ENCODE assay signal across 19 mouse cellular contexts in genomic region chr1:138126843-138127242, GRCm38 (mm10). TPM values are rescaled to one million over a fixed set of nuclear protein-coding genes. Genes with fewer than 3 reads are reported as not detected.
DNase-seq lines count a peak whose midpoint lies in the region; ATAC-seq and TF ChIP-seq lines count a peak whose summit lies in the region.
"Had no signal": no experiment of that assay in that cellular context is flagged by ENCODE, and none has a peak within 500 bp of the region (broad histone marks: within the 10 kb centered on the region; RNA-seq: fewer than 3 reads in every experiment).

No protein-coding gene starts in this region.

- H3K4me3 ChIP-seq in heart, embryonic 14.5 days (ENCODE audit: control insufficient read depth in 1 of 2, insufficient read depth in 1 of 2, low read depth in 1 of 2, low read length in 2 of 2), result no peak overlapping the region
- no peak overlapping the region for H3K4me3 ChIP-seq in lung, postnatal 0 days (ENCODE audit: low read depth, low read length)
- no peak overlapping the region for H3K4me3 ChIP-seq in bone marrow macrophage, adult 2 months (ENCODE audit: insufficient read depth, low read length)
- H3K4me3 ChIP-seq: hindbrain, embryonic 10.5 days; midbrain, embryonic 12.5 days; neural tube, embryonic 15.5 days had no signal

- no peak overlapping the region for H3K9ac ChIP-seq in heart, embryonic 14.5 days (ENCODE audit: low read length)
- no peak overlapping the region for H3K9ac ChIP-seq in lung, postnatal 0 days (replicated peaks; ENCODE audit: low read depth)
- H3K9ac ChIP-seq: midbrain, embryonic 12.5 days; neural tube, embryonic 15.5 days had no signal

- TF ChIP-seq POLR2A in bone marrow macrophage, adult 2 months (IDR thresholded peaks at IDR 0.05; ENCODE audit: borderline replicate concordance, low read depth, low read length), result no peak

- no peaks in the 10 kb centered on the region for H3K36me3 ChIP-seq in heart, embryonic 14.5 days (ENCODE audit: control insufficient read depth, insufficient read depth, low read length)
- no peaks in the 10 kb centered on the region for H3K36me3 ChIP-seq in lung, postnatal 0 days (ENCODE audit: insufficient read depth, low read length)
- H3K36me3 ChIP-seq: hindbrain, embryonic 10.5 days; midbrain, embryonic 12.5 days; neural tube, embryonic 15.5 days had no signal

- H3K27ac ChIP-seq in heart, embryonic 14.5 days (replicated peaks in 1 of 2; ENCODE audit: control insufficient read depth in 1 of 2, insufficient read depth in 1 of 2, low read depth in 2 of 2, low read length in 2 of 2), result no peak overlapping the region
- H3K27ac ChIP-seq in lung, postnatal 0 days (ENCODE audit: low read length), result no peak overlapping the region
- peak overlapping the region; percentile 45 for H3K27ac ChIP-seq in bone marrow macrophage, adult 2 months (ENCODE audit: insufficient read depth, low read depth, low read length)
- H3K27ac ChIP-seq: hindbrain, embryonic 10.5 days; midbrain, embryonic 12.5 days; neural tube, embryonic 15.5 days had no signal

- no peak for ATAC-seq in heart, embryonic 14.5 days (ENCODE audit: insufficient number of reproducible peaks, insufficient read depth, low FRiP score, low read depth)
- ATAC-seq in lung, postnatal 0 days, result no peak
- no peak for ATAC-seq in erythroblast, adult 5-6 weeks (replicated peaks; ENCODE audit: low FRiP score, poor library complexity, severe bottlenecking)

- no peaks in the 10 kb centered on the region for H3K27me3 ChIP-seq in heart, embryonic 14.5 days (ENCODE audit: control insufficient read depth, insufficient read depth, low read length)
- H3K27me3 ChIP-seq in lung, postnatal 0 days (replicated peaks; ENCODE audit: insufficient read depth, low read length), result no peaks in the 10 kb centered on the region
- H3K27me3 ChIP-seq: midbrain, embryonic 12.5 days; neural tube, embryonic 15.5 days had no signal

- WGBS in heart, embryonic 14.5 days, result 34% methylated on average over 8 of the region's 8 CpGs
- 33% methylated on average over 8 of the region's 8 CpGs for WGBS in lung, postnatal 0 days

- no peak for TF ChIP-seq EP300 in lung, postnatal 0 days (IDR thresholded peaks at IDR 0.05)

- peaks cover 0 to 3% of the 10 kb centered on the region in 2 experiments; a peak in 2 of 4 replicates for H3K4me1 ChIP-seq in heart, embryonic 14.5 days (ENCODE audit: control insufficient read depth in 2 of 2, insufficient read depth in 2 of 2, low read length in 2 of 2)
- no peaks in the 10 kb centered on the region for H3K4me1 ChIP-seq in lung, postnatal 0 days (ENCODE audit: insufficient read depth, low read depth, low read length)
- peaks cover 32% of the 10 kb centered on the region for H3K4me1 ChIP-seq in bone marrow macrophage, adult 2 months (ENCODE audit: control insufficient read depth, insufficient read depth, low read length)
- H3K4me1 ChIP-seq: midbrain, embryonic 12.5 days; neural tube, embryonic 15.5 days had no signal

- peak overlapping the region; percentile 19 for H3K4me2 ChIP-seq in heart, embryonic 14.5 days (ENCODE audit: low read length)
- no peak overlapping the region for H3K4me2 ChIP-seq in lung, postnatal 0 days (replicated peaks; ENCODE audit: low read depth, low read length)
- H3K4me2 ChIP-seq: midbrain, embryonic 12.5 days; neural tube, embryonic 15.5 days had no signal

- no peak for DNase-seq in heart, adult 18-20 months
- DNase-seq in lung, postnatal 0 days (ENCODE audit: low spot score), result peak; percentile 31
- no peak for DNase-seq in lung, postnatal 25 days (ENCODE audit: low spot score)
- no peak for DNase-seq in urinary bladder, postnatal 10 days (ENCODE audit: low spot score)
- DNase-seq: adrenal gland, adult 8-10 months; cerebellum, adult 18-20 months; cerebellum, postnatal 36 days; gastrocnemius, postnatal 14 days; kidney, adult 9 months; kidney, postnatal 4 days; lung, adult 18-20 months; right cerebral cortex, adult 18-20 months; thymus, adult 18-20 months had no signal

- H3K9me3 ChIP-seq in heart, embryonic 14.5 days (ENCODE audit: control insufficient read depth, low read length), result no peaks in the 10 kb centered on the region
- no peaks in the 10 kb centered on the region for H3K9me3 ChIP-seq in lung, postnatal 0 days (ENCODE audit: low read length)
- H3K9me3 ChIP-seq: hindbrain, embryonic 10.5 days; midbrain, embryonic 12.5 days; neural tube, embryonic 15.5 days had no signal

- no peak for TF ChIP-seq CTCF in lung, postnatal 0 days (IDR thresholded peaks at IDR 0.05)
- no peak for TF ChIP-seq CTCF in bone marrow macrophage, adult 2 months (IDR thresholded peaks at IDR 0.05; ENCODE audit: low read depth, low read length)

RNA-seq across cellular contexts. Expression of gene Ptprc, which starts 48.7 kb away (rescaled TPM):
- 1.9 and 2.5 TPM in 2 replicates for polyA plus RNA-seq in heart, embryonic 14.5 days (2014; fragmentation: Nextera tagmentation; extraction: Ambion mirVana)
- 10 to 100 TPM in 1 of 2 experiments, 1 to 10 TPM in 1; 4.2 to 18.7 TPM for total RNA-seq in heart, adult 18-20 months (2021)
- 9.3 and 10.7 TPM in 2 replicates for polyA plus RNA-seq in lung, postnatal 0 days (2015; fragmentation: Nextera tagmentation; extraction: Ambion mirVana)
- polyA plus RNA-seq in bone marrow macrophage, adult 2 months (2012; ENCODE audit: insufficient read depth, insufficient read length, missing spikeins), result 565 and 582 TPM in 2 replicates
- 74.6 and 86.8 TPM in 2 replicates for total RNA-seq in erythroblast, adult 5-6 weeks (2015; ENCODE audit: low replicate concordance)
- 83.0 and 85.5 TPM in 2 replicates for total RNA-seq in erythroblast, adult 5-6 weeks (2017; ENCODE audit: low replicate concordance)

Comparison
In these comparisons a context has a peak if more than half of its experiments do, and no peak if none do; other contexts are left out.
1. RNA of gene Ptprc, which starts 48.7 kb away (polyA plus RNA-seq): 565 to 582 TPM in bone marrow macrophage, adult 2 months; 9.3 to 10.7 TPM in lung, postnatal 0 days and 1.9 to 2.5 TPM in heart, embryonic 14.5 days; every median in the first group is over 10 times any median in the second.